Mouse (Mus musculus) left cerebral cortex, adult 8-10 months (tissue): ENCODE data around the gene Ugt1a7c. TPM values are rescaled to one million over a fixed set of nuclear protein-coding genes. Genes with fewer than 3 reads are reported as not detected.
A peak's percentile ranks its signal among the peaks of the same experiment; 100 is the strongest.
"Not testable (repeated sequence)": the region's sequence is repeated elsewhere in the genome, so short reads cannot be mapped to it uniquely, and the experiment has no call there.

ENCODE experiments used
- DNase-seq, 2 experiments: peaks; one replicate each; pipeline ENCODE4 v3.0.0; 2022; ENCODE audit warnings: low spot score in 2 of 2
- total RNA-seq, 4 experiments: library from RNA; stranded (reverse); gene quantifications; 2 replicates each; pipeline ENCODE4 v1.2.4; 2022

Gene Ugt1a7c
- total RNA-seq, 4 experiments from 2014 or later = 1.0 to 2.1 (median 1.9) TPM

DNA sequence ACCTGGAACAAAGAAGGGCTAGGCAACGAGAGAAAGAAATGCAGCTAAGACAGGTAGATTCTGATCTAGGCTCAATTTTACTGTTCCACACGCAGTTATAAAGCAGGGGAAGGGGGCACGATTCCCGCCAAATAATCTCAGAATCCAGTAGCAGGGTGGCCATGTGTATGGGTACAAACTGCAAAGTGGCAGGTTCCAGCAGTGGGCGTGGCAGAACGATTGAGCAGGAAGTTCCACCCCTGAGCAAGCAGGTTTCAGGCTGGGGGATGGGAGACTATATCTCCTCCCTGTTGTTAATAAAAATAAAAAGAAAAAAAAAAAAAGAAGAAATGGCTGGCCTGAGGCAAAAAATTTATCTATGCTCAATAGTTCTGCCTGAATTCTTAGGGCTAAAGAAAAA, 17.9 kb downstream of the Ugt1a7c start:
- DNase-seq = not testable (repeated sequence)

DNA sequence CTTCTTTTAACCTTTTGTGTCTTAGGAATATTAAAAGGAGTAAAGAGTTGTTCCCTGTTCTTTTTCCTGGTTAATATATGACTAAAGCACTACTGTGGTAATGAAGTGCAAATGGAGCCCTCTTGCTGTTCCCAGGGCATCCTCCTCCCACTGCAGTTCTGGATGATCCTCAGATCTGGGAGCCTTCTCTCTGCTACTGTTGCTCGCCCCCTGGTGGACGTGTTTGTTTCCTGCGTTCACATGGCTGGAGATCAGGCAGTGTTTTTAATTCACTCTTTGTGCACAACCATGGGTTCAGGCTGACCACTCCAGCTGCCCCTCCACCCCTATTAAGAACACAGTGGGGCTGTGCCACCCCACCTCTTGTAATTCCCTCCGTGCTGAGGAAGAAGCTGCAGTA, 25.7 kb downstream of the Ugt1a7c start:
- not testable (repeated sequence) for DNase-seq

GRCm38 (mm10) chr1:88121521-88121920, 26.7 kb downstream of the Ugt1a7c start:
- not testable (repeated sequence) for DNase-seq

DNA sequence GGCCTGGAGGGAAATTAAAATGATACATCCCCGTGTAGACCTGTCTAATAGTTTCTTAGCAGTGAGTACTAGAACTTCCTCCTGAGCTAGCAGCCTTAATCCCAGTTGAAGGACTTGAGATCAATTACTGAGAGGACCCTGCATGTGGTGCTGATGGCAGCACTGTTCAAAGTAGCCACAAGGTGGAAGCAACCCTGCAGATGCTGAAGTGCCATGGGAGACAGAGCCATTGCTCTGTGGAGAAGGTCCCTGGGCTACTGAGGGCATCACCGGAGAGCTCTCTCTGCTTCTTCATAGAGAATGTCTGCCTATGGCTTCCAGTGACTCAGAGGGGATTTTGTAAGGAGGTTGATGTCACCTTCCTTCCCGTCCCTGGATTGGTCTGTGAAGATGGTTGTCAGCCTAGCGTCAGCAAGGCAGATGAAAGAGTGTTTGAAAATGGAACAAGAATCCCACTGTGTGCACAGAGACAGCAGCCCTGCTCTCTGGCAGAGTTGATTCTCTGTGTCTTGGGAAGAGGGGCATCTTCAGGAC, 31.0 kb downstream of the Ugt1a7c start:
- not testable (repeated sequence) for DNase-seq

- not testable (repeated sequence) for DNase-seq
Observed at GRCm38 (mm10) chr1:88129091-88129490, 34.2 kb downstream of the Ugt1a7c start.

DNA sequence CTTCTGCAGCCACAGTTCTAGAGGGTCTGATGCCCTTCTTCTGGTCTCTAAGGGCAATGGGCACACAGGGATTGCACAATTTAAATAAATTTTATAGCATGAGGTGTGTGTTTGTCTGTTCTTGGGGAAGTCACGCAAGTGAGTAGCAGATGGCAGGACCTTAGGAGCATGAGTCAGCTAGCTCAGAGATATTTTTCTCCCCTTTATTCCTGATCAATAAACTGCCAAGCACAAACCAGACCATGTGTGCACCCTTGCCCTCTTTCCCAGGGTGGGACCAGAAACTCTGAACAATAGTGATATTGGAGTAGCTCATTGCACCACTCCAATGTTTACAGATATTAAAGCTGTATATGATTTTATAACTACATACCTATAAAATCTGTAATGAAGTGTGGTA, 35.4 kb downstream of the Ugt1a7c start:
- not testable (repeated sequence) for DNase-seq

GRCm38 (mm10) chr1:88133908-88134456, 39.1 kb downstream of the Ugt1a7c start:
- no peak for DNase-seq

- peak in 1 of 2 experiments; percentile 12 for DNase-seq
Observed at GRCm38 (mm10) chr1:88134457-88135011, 39.7 kb downstream of the Ugt1a7c start, which contains the start of gene Ugt1a6a. Gene Ugt1a6a, plus strand, starts transcription at chr1:88134809.

- not testable (repeated sequence) for DNase-seq
Observed at GRCm38 (mm10) chr1:88135229-88135904, 40.5 kb downstream of the Ugt1a7c start.

- DNase-seq = no peak
Observed at GRCm38 (mm10) chr1:88136646-88137045, 41.8 kb downstream of the Ugt1a7c start.

DNA sequence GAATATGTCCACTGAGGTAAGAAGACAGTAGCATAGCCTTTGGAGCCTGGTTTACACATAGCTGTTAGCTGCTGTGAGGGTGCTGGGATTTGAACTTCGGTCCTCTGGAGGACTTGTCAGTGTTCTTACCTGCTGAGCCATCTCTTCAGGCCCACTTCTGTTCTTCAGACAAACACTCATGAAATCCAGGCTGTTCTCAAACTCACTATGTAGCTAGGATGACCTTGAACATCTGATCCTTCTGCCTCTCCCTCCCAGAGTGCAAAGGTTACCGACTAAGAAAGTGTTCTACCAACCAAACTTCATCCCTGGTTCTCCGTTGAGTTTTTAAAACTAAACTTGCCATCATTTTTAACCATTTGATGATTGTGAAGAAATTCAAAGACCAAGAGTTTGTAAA, 42.4 kb downstream of the Ugt1a7c start:
- DNase-seq = no peak

- no peak for DNase-seq
Observed at GRCm38 (mm10) chr1:88138145-88138544, 43.3 kb downstream of the Ugt1a7c start.

- DNase-seq = not testable (repeated sequence)
Observed at GRCm38 (mm10) chr1:88140492-88140891, 45.6 kb downstream of the Ugt1a7c start.

GRCm38 (mm10) chr1:88143966-88144675, 49.3 kb downstream of the Ugt1a7c start:
- not testable (repeated sequence) for DNase-seq

DNA sequence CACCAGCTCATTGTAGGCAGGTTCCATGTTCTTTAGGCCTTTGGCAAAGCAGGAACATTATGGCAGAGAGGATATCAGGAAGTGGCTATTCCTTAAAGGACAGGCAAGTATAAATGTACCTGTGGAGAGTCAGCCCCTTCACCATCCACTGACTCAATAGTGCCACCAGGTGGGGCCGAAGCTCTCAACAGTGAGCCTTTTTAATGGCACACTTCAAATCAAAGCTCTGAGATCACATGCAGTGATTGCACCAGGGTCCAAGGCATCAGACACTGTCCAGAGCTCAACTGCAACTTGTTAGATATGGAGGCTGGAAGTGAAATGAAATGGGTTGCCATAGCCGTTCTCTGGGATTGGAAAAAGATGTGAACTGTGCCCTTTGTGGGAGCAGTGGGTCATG, 50.4 kb downstream of the Ugt1a7c start:
- DNase-seq = not testable (repeated sequence)

GRCm38 (mm10) chr1:88150133-88150532, 55.3 kb downstream of the Ugt1a7c start:
- DNase-seq = not testable (repeated sequence)

DNA sequence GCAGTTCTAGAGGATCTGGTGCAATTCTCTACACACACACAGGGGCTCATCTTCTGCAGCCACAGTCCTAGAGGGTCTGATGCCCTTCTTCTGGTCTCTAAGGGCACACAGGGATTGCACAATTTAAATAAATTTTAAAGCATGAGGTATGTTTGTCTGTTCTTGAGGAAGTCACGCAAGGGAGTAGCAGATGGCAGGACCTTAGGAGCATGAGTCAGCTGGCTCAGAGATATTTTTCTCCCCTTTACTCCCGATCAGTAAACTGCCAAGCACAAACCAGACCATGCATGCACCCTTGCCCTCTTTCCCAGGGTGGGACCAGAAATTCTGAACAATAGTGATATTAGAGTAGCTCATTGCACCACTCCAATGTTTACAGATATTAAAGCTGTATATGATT, 63.6 kb downstream of the Ugt1a7c start:
- DNase-seq = no peak

GRCm38 (mm10) chr1:88165711-88166110, 70.8 kb downstream of the Ugt1a7c start, which contains the start of gene Ugt1a5:
Gene Ugt1a5, plus strand, starts transcription at chr1:88166012.
- no peak for DNase-seq

DNA sequence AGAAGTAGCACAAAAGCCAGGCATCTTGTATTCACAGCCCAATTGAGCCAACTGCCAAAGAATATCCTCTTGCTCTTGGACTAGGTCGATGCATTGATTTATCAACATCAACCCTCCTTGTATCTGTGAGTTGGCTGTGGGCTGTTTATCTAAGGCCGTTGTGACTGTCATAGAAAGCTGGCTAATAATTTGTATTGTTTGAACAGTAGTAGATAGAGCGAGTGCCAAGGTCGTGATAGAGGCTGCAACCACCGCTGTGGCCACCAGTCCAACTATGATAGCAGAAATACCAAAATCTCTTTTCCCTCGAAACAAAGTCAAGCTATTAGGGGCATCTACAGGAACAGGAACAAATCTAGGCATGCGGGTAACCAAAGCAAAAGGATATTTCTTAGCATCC, 77.3 kb downstream of the Ugt1a7c start:
- DNase-seq = not testable (repeated sequence)

DNA sequence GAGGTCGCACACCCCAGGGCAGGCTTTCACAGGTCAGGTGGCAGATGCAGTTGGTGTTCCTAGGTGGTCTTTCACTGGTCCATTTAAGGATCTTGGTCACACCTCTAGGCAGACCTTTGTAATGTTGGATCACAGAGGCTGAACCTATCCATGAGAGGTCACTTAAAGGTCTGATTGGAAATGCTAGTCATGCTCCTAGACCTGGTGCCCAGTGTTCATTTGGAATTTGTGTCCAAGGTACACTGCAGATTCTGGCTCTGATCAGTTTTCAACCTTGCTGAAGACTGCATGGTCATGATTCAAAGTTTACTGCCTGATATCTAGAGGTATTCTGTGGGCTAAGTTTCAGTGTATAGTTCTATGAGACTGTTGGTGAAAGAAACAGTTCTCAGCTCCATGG, 84.8 kb downstream of the Ugt1a7c start:
- DNase-seq = no peak

GRCm38 (mm10) chr1:88186325-88186935, 91.6 kb downstream of the Ugt1a7c start:
- no peak for DNase-seq
